Mouse (Mus musculus): ENCODE results near the gene Gm20517.
A peak's percentile ranks its signal among the peaks of the same experiment; 100 is the strongest.

The Gm20517 gene

GRCm38 (mm10) chr17:47610849-47611660 lies at the start of gene Gm20517, which contains the start of the genes Bysl and Med20:
Gene Gm20517, plus strand, starts transcription at chr17:47611589.
Gene Bysl, minus strand, starts transcription at chr17:47611492.
Gene Med20, plus strand, starts transcription at chr17:47611582.
- DNase-seq, result peak; percentile 98

- no peak for DNase-seq
These were observed 48.5 kb upstream of the Gm20517 start for GRCm38 (mm10) chr17:47562875-47563274.

- no peak for DNase-seq
These were observed 46.8 kb upstream of the Gm20517 start for GRCm38 (mm10) chr17:47564612-47565011.

- no peak for DNase-seq
These were observed 45.3 kb upstream of the Gm20517 start for GRCm38 (mm10) chr17:47566133-47566532.

DNA sequence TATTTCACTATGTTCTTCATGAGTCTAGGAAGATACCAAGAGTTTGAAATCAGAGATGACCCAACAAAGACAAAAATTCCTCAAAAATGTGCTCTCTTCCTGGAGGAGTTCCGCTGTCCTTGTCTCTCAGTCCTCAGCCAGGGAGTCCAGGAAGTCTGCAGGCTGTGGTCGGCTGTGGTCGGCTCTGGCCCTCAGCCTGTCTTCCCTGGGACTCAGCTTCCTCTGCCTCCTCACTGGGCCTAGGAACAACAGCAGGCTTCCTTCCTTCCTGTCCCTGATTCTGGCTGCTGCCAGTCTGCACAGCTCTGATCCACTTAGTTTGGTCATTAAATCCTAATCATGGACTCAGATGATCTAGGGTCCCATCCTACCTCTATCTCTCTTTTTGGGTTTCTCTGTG lies 44.1 kb upstream of the Gm20517 start:
- no peak for DNase-seq

- no peak for DNase-seq
These were observed 43.0 kb upstream of the Gm20517 start for GRCm38 (mm10) chr17:47568389-47568788.

DNA sequence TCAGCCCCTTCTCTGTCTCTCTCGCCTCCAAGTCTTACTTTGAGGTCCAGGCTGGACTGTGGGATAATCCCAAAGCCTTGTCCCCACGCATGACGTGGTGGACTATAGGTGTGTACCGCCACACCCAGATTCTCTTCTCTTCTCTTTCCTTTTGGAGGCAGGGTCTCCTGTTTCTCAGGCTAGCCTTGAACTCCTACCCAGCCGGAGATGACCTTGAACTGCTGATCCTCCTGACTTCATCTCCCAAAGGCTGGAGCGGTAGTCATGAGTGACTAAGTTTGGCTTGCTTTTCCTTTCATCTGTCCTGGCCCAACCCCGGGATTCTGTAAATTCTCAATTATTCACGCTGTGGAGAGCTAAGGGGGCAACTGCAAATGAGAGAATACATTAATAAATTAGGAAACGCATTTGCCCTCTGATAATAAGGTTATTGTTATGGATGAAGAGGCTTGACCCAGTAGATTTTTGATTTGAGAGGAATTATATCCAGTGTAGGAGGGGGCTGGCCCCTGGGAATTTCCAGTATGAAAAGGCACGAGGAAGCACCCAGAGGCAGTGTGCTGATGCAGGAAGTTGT lies 42.4 kb upstream of the Gm20517 start:
- peak; percentile 18 for DNase-seq

- DNase-seq, result no peak
These were observed 39.8 kb upstream of the Gm20517 start for GRCm38 (mm10) chr17:47571621-47572020.

- DNase-seq, result no peak
These were observed 39.0 kb upstream of the Gm20517 start for GRCm38 (mm10) chr17:47572436-47572835.

GRCm38 (mm10) chr17:47574028-47574427 lies 37.4 kb upstream of the Gm20517 start:
- DNase-seq, result no peak

DNA sequence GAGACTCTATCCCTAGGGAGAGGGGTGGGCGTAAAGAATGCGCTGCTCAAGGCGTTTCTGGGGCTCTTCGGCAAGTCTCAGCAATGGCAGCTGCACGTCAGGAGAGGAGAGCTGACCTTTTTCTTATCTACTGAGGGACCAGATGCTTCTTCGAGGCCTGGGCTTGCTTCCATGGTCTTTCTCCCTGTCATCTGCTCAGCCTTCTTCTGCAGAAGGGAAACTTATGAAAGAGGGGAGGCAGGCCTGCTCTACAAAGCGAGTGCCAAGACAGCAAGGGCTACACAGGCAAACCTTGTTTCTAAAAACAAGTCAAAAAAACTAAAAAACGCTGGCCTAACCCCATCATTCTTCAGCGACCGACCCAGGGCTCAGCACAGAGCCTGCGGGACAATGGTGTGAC lies 36.6 kb upstream of the Gm20517 start:
- DNase-seq, result no peak

DNA sequence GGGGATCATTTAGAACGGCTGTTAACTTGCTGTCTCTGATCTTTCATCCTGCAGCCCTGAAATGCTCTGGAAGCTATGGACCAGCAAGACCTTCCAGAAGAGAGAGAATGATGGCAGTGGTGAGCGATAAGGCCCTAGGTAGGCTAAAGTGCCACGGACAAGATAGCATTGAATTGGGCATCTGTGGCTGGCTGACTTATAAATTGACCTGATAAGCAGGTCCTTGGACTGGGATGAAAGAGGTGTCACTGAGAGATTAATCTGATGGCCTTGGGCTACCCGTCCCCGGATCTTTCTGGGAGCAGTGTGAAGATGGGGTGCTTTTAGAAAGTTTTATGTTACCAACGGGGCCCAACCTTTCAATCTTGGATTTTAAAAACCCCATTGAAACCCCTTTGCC lies 32.7 kb upstream of the Gm20517 start:
- DNase-seq, result no peak

GRCm38 (mm10) chr17:47580962-47581361 lies 30.4 kb upstream of the Gm20517 start:
- no peak for DNase-seq

GRCm38 (mm10) chr17:47588517-47588916 lies 22.9 kb upstream of the Gm20517 start:
- DNase-seq, result no peak

DNA sequence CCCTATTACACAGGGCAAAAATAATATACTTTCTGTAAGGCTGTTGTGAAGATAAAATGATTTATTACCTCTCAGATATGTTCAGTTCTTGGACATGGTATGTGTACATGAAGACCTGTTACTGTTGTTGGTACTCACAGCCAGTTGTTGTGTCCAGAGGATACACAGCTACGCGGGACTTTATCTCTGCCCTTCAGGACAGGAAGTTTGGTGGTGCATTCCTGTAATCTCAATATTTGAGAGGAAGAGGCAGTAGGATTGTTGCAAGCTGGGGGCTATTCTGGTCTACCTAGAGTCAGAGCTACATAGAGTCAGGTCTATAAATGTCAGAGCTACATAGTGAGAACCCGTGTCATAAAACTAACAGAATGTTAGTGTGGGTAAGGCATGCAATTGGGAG lies 20.3 kb upstream of the Gm20517 start:
- no peak for DNase-seq

- DNase-seq, result peak; percentile 96
These were observed 18.1 kb upstream of the Gm20517 start for GRCm38 (mm10) chr17:47593215-47593853.

DNA sequence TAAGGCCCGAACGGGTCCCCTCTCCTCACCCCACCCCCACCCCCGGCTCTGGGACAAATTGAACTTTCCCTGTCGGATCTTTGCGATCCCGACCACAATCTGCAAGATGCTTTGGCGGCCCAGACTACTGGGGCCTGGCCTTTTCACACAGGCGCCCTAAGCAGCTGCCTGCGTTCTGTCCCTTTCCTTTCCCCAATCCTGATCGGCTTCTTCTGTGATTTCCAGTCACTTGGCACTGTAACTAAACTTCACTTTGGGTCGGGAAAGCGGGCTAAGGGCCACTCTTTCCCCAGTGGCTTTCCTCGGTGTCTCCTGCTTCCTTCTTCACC lies 17.6 kb upstream of the Gm20517 start:
- DNase-seq, result no peak

DNA sequence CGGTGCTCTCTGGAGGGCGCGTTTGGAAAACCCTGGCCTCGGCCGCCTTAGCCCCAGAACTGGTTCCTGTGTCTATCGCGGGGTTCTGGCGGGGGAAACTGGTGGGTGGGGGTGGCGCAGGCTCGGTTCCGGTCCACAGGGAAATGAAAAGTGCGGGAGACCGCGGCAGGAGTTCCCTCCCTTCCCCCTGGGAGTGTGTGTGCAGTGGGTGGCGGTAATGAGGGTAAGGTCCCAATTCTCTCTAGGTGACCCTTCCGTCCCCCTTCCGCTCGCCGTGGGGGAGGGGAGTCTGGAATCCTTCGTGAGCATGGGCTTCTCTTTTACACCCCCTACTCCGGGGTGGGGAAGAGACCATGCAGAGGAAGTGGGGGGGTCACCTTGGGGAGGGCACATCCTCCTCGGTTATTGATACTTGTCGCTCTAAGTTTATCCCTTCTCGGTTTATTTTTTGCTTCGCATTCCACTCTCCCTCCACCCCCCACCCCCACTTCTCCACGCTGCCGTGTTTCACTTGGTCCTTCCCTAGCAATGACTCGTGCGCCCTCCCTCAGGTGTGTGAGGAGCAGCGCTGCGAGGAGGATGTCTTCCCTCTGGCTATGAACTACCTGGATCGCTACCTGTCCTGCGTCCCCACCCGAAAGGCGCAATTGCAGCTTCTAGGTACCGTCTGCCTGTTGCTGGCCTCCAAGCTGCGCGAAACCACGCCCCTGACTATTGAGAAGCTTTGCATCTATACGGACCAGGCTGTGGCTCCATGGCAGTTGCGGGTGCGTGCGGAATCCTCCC lies 17.0 kb upstream of the Gm20517 start:
- DNase-seq, result peak; percentile 49

DNA sequence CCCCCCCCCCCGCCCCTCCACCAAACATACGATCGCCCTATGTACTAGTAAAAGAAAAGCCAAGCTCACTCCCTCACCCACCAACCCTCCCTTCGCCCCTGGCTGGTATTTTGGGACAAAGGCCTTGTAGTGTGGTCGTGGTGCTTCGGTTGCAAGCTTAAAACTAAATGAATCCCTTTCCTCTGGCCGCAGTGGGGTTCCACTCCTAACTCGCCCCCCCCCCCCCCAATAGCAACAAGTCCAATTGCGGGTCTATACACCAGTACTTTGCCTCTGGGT lies 16.5 kb upstream of the Gm20517 start:
- DNase-seq, result no peak

DNA sequence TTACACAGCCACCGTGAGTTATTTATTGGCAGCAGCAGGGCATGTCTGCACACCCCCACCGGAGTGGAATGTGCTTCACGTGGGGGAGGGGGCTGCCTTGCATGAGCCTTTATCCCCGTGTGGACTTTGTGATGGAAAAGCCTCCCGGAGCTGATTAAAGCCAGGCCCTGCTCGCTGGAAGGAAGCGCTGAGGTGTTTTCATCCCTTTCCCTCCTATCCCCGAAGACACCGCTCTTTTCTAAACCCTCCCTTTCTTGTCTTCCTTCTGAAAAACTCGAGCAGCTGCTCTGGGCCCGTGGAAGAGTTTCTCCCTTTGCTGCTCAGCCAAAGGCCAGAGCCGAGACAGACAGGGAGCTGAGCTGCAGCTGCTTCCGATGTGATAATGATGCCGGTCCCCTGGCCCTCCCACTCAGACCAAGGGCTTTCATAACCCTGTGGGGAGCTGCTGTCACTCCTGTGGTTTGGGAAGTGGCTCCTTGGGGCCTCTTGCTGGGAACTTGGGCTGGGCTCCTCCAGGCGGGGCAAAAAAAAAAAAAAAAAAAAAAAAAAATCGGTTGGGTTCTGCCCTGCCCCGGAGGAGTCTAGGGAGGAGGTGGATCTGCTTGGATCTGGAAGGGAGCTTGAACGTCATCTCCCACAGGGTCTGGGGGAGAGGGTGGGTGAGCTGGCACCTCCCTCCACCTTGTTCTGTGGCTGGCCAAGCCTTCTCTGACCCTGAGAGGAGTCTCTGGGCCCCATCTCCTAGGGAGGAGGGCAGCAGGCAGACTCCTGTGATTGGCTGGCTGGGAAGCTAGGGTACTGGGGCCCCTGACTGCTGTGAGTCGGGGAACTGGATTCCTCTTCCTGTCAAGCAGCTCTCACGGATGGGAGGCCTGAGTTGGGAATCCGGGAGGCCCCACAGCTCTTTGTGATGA lies 15.9 kb upstream of the Gm20517 start:
- peak; percentile 86 for DNase-seq

DNA sequence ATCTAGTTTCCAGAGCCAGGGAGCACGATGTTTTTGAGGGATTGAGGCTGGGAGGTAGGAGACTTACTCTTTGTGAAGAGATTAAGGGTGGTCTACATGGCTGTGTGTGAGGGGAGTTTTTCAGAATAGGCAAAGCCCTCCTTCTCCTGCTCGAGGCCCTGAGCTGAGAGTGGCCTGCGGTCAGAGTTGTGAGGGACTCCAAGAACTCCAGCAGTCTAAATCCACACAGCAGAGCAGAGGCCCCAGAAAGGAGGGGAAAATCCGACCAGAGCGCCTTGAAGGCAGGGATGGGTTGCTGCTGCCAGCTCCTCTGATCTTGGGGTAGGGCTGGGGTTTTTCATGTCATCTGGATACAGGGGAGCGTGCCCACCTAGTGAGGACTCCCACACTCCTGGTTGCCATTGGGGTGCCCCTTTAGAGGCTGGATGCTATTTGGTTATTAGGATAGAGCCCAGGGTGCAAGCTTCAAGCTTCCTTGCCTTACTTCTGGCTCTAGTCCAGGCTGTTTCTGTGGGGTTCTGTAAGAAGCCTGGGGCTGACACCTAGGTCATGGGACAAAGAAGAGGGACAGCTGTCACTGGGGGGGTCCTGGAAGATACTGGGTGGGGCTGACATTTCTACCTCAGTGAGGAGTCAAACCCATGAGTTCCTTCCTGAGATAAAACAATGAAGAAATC lies 15.1 kb upstream of the Gm20517 start:
- DNase-seq, result no peak

DNA sequence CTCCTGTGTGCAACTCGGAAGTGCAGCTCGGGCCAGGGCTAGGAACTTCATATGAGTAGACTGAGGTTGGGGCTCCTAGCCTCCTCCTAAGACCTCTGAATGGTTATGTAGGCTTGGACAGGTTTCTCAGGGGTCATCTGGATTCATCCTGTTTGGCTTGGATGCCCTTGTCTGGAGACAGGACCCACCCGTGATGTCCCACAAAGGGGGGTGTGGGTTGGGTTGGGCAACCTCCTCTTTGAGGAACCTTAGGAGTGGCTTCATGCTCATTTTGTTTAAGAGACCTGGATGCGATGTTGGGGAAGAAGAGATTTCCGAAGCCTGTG lies 14.6 kb upstream of the Gm20517 start:
- no peak for DNase-seq
